Mouse (Mus musculus) hindbrain, postnatal 0 days (tissue): ENCODE measurements around the gene Noc2l. TPM values are rescaled to one million over a fixed set of nuclear protein-coding genes. Genes with fewer than 3 reads are reported as not detected.

Experiments used
- ATAC-seq: fragments of 200-750 bp; cut with Nextera tagmentation; 2 replicates; pipeline ENCODE4 v1.8.0; 2017; ENCODE audit warnings: mild to moderate bottlenecking, moderate TSS enrichment, moderate library complexity
- DNase-seq: peaks from one replicate; pipeline ENCODE4 v3.0.0-alpha.2; 2015; ENCODE audit warnings: low spot score
- H3K27ac ChIP-seq: fragments of 300-500 bp; sonication (generic); 2 replicates; pipeline ENCODE4 v1.5.1; 2014; ENCODE audit warnings: mild to moderate bottlenecking
- H3K27me3 ChIP-seq: fragments of 300-500 bp; sonication (generic); 2 replicates; pipeline ENCODE4 v1.6.1; 2014; ENCODE audit warnings: low read length, mixed read lengths; ENCODE audit not compliant: insufficient read depth
- H3K36me3 ChIP-seq: fragments of 300-500 bp; sonication (generic); 2 replicates; pipeline ENCODE4 v1.6.1; 2014; ENCODE audit warnings: low read length, mixed read lengths; ENCODE audit not compliant: insufficient read depth
- H3K4me1 ChIP-seq: fragments of 300-500 bp; sonication (generic); 2 replicates; pipeline ENCODE4 v1.6.1; 2014; ENCODE audit warnings: antibody characterized with exemption, low read length, mixed read lengths; ENCODE audit not compliant: insufficient read depth
- H3K4me2 ChIP-seq: fragments of 300-500 bp; sonication (generic); 2 replicates; pipeline ENCODE4 v1.6.1; 2014; ENCODE audit warnings: low read depth, mild to moderate bottlenecking, low read length, moderate library complexity, mixed read lengths
- H3K4me3 ChIP-seq: fragments of 300-500 bp; sonication (generic); 2 replicates; pipeline ENCODE4 v1.5.1; 2014; ENCODE audit warnings: low read length
- H3K9ac ChIP-seq: fragments of 300-500 bp; sonication (generic); replicated peaks from 2 replicates; pipeline ENCODE4 v1.6.1; 2014; ENCODE audit warnings: mild to moderate bottlenecking, low read length, moderate library complexity, mixed read lengths
- H3K9me3 ChIP-seq: fragments of 300-500 bp; sonication (generic); 2 replicates; pipeline ENCODE4 v1.6.1; 2016; ENCODE audit warnings: low read length, mixed read lengths
- CTCF ChIP-seq: IDR thresholded peaks from 2 replicates; pipeline ENCODE4 v1.5.1; 2016; ENCODE audit warnings: antibody characterized with exemption, control low read depth, low read depth
- WGBS: fragments of 180-500 bp; shearing (Covaris S2); extraction: QIAGEN DNeasy Blood & Tissue Kit; methylation state at CpG from one replicate; pipeline ENCODE4 v1.1.7; 2014; 5-methylcytosine and 5-hydroxymethylcytosine counted together
- polyA plus RNA-seq: library from polyadenylated mRNA; unstranded; fragments of >200 nt; fragmentation: Nextera tagmentation; extraction: Ambion mirVana; gene quantifications from 2 replicates; pipeline ENCODE4 v1.2.1, GENCODE M21; 2015
- total RNA-seq: library from RNA; depleted of rRNA; stranded (reverse); fragments of >200 nt; gene quantifications from 2 replicates; pipeline ENCODE4 v1.2.3, GENCODE M21; 2014

Gene Noc2l
- total and polyA plus RNA-seq, 2 experiments from 2014 or later: 43.8 to 79.8 TPM

- DNase-seq (no peak), ATAC-seq (no peak)
- H3K4me1 ChIP-seq: peaks cover 31% of the 10 kb centered on the region
- no peak for TF ChIP-seq CTCF
- H3K27ac ChIP-seq: no peak overlapping the region
- H3K4me2 ChIP-seq: no peak overlapping the region
- 0 out of 2 replicates have a peak, but pooled peaks cover 5% of the 10 kb centered on the region for H3K36me3 ChIP-seq
- 39% methylated on average over 6 of the region's 6 CpGs for WGBS
- H3K9me3 ChIP-seq: no peaks in the 10 kb centered on the region
- H3K9ac ChIP-seq: no peak overlapping the region
- H3K4me3 ChIP-seq: no peak overlapping the region
- no peaks in the 10 kb centered on the region for H3K27me3 ChIP-seq
These were observed 41.5 kb upstream of the Noc2l start for GRCm38 (mm10) chr4:156194346-156194745.

GRCm38 (mm10) chr4:156195927-156196870 lies 39.6 kb upstream of the Noc2l start:
- peak overlapping the region; percentile 76 for H3K27ac ChIP-seq
- H3K4me3 ChIP-seq: peak overlapping the region; percentile 86
- H3K4me2 ChIP-seq: peak overlapping the region; percentile 97
- H3K9me3 ChIP-seq: no peaks in the 10 kb centered on the region
- H3K27me3 ChIP-seq: no peaks in the 10 kb centered on the region
- no peak for ATAC-seq
- no peak for TF ChIP-seq CTCF
- DNase-seq: peak; percentile 69
- peaks cover 28% of the 10 kb centered on the region for H3K4me1 ChIP-seq
- H3K9ac ChIP-seq: peak overlapping the region; percentile 85
- WGBS: 4% methylated on average over 35 of the region's 35 CpGs
- H3K36me3 ChIP-seq: no peaks in the 10 kb centered on the region

- Histone ChIP-seq H3K36me3 (no peaks in the 10 kb centered on the region), H3K9me3 (no peaks in the 10 kb centered on the region), H3K27ac (peak within 1 kb of the TSS; percentile 88), H3K4me3 (peak within 1 kb of the TSS; percentile 86), H3K4me2 (peak within 1 kb of the TSS; percentile 97), H3K27me3 (no peaks in the 10 kb centered on the region), H3K4me1 (peaks cover 24% of the 10 kb centered on the region), H3K9ac (peak within 1 kb of the TSS; percentile 85)
- peak; percentile 89 for ATAC-seq
- TF ChIP-seq CTCF: no peak
- DNase-seq: no peak
- under 1% methylated on average over 38 of the region's 88 CpGs for WGBS
These were observed 38.5 kb upstream of the Noc2l start, which contains the start of gene Agrn for GRCm38 (mm10) chr4:156197131-156197828. Gene Agrn, minus strand, starts transcription at chr4:156197488.

GRCm38 (mm10) chr4:156197829-156198205 lies 38.0 kb upstream of the Noc2l start:
- peaks cover 20% of the 10 kb centered on the region for H3K4me1 ChIP-seq
- no peaks in the 10 kb centered on the region for H3K36me3 ChIP-seq
- peak overlapping the region; percentile 88 for H3K27ac ChIP-seq
- 0% methylated on average over 15 of the region's 26 CpGs for WGBS
- H3K9me3 ChIP-seq: no peaks in the 10 kb centered on the region
- peak; percentile 39; the same call in 1 of the 2 replicates for TF ChIP-seq CTCF
- H3K4me3 ChIP-seq: peak overlapping the region; percentile 86
- H3K4me2 ChIP-seq: peak overlapping the region; percentile 97
- ATAC-seq: peak; percentile 95
- peak; percentile 94 for DNase-seq
- H3K27me3 ChIP-seq: no peaks in the 10 kb centered on the region
- H3K9ac ChIP-seq: peak overlapping the region; percentile 85

- Histone ChIP-seq H3K4me1 (peaks cover 3% of the 10 kb centered on the region), H3K4me3 (no peak within 1 kb of the TSS), H3K9me3 (no peaks in the 10 kb centered on the region), H3K27ac (no peak within 1 kb of the TSS), H3K36me3 (no peaks in the 10 kb centered on the region), H3K27me3 (no peaks in the 10 kb centered on the region), H3K9ac (no peak within 1 kb of the TSS), H3K4me2 (0 out of 2 replicates have a peak within 1 kb of the TSS, but pooled peaks have one; percentile 13)
- DNase-seq: no peak
- TF ChIP-seq CTCF: no peak
- ATAC-seq: no peak
- 64% methylated on average over 10 of the region's 10 CpGs for WGBS
These were observed 35.0 kb upstream of the Noc2l start, which contains the start of gene Isg15 for GRCm38 (mm10) chr4:156200623-156201475. Gene Isg15, minus strand, starts transcription at chr4:156200818.

GRCm38 (mm10) chr4:156202462-156202893 lies 33.3 kb upstream of the Noc2l start:
- Histone ChIP-seq H3K9ac (peak overlapping the region; percentile 78; the same call in 1 of the 2 replicates), H3K4me3 (peak overlapping the region; percentile 59), H3K27ac (peak overlapping the region; percentile 77), H3K4me1 (no peaks in the 10 kb centered on the region), H3K9me3 (no peaks in the 10 kb centered on the region), H3K36me3 (no peaks in the 10 kb centered on the region), H3K4me2 (peak overlapping the region; percentile 94), H3K27me3 (no peaks in the 10 kb centered on the region)
- no peak for ATAC-seq
- WGBS: 35% methylated on average over 12 of the region's 12 CpGs
- TF ChIP-seq CTCF: no peak
- no peak for DNase-seq
